Mouse (Mus musculus) cerebellum, adult 8-10 months (tissue): ENCODE results near the gene Tenm4.

Source experiments
- DNase-seq: peaks from one replicate; pipeline ENCODE4 v3.0.0; 2022

The Tenm4 gene

DNA sequence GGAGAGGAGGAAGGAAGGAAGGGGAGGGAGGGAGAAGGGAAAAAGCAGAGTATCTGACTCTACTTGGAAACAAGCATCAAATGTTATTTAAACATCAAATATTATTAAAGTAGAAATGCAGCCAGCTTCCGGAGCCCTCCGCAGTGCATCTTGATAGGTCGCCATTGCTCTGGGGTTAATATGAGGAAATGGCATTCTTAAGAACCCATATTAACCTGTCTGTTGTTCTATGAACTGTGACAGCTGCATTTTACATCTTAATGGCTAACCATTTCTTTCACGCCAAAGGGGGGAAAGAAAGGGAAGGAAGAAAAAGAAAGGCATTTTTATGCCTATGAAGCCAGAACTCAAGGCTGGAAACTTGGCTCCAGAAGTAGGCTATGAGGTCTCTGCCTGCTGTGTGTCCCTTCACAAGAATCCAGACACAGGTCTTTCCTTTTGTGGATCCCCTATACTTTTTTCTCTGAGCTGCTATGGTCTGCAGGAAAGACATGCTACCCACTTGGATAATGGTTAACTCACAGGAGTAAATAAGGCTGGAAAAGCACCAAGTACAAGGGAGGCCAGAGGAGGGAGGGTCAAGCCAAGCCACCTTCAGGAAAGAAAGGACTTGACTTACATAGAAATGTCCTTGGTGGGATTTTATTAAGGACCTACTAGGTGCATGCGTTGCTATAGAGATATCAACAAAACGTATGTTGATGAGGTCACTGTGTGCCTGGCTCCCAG lies 318.5 kb downstream of the Tenm4 start:
- DNase-seq = no peak

GRCm38 (mm10) chr7:96491896-96492295 lies 320.9 kb downstream of the Tenm4 start:
- DNase-seq = no peak

DNA sequence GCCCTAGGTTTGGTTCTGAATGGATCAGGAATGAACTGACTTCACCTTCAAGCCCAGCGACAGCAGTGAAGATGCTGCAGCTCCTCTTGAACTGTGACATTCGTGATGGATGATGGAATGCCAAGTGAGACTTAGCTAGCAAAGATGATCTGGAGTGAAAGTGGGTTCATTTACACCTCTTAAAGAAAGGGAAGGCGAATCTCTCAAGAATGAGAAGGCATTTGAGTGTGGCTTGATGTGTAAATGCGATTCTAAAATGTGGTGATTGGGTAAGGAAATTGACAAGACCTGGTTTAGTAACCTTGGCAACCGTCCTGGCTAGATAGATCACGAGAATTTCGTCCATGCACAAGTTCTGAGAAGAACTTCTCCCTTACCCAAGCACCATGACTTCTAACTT lies 321.6 kb downstream of the Tenm4 start:
- DNase-seq = no peak

GRCm38 (mm10) chr7:96494057-96494456 lies 323.0 kb downstream of the Tenm4 start:
- no peak for DNase-seq

GRCm38 (mm10) chr7:96500108-96500507 lies 329.1 kb downstream of the Tenm4 start:
- DNase-seq = no peak

GRCm38 (mm10) chr7:96500797-96501196 lies 329.8 kb downstream of the Tenm4 start:
- DNase-seq = no peak

DNA sequence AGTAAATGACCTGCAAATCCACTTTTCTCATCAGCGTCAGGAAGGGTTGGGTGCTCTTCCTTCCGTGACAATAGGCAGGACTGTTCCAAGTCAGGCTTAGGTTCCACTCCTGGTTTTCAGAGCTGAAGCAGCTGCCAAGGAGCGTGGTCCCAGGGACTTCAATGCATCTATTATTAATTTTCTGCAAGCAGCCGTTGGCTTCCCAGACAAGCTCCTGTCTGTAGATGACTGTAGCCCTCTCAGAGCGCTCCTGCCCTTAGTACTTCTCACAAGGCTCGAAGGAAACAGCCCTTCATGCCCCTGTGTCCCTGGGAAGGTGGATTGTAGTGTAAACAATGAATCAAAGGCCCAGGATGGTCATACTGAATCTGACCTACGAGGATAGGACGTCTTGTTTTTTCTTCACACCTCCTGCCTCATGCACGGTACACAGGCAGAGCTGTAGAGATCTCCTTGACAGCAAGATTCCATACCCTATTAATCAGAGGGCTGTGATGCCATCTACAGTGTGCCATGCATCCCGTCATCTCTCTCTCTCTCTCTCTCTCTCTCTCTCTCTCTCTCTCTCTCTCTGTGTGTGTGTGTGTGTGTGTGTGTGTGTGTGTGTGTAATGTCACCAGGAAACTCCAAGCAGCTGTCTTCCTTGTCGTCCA lies 331.4 kb downstream of the Tenm4 start:
- no peak for DNase-seq

DNA sequence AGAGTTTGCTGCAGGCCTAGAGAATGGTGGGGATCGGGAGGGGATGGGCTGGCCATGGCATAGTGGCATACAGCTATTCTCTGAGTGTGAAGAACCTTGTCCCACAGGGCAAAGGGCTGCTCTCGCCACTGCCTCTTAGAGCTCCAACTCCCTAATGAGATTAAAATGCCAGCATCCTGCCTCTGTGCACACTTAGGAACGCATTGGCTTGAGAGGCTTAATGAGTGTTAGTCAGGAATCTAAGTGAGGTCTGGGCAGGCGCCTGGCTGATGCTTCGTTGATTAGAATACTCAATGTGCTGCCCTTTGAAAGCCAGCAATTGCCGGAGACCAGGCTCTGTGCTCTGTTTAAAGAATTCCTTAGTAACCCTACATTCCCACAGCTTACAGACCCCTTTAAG lies 334.5 kb downstream of the Tenm4 start:
- DNase-seq = no peak

DNA sequence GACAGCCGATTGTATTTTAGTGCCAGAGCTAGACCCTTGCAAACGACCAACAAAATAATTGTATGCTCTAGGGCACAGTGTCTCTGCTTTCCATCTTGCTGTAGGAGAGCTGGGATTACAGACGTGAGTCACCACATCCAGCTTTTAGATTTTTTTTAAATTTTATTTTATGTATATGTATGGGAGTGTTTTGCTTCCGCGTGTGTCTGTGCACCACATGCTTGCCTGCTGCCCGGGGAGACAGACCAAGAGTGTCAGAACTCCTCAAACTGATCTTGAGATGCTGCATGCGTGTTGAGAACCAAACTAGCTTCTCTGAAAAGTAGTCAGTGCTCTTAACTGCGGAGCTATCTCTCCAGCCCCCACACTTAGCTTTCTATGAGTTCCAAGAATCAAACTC lies 336.0 kb downstream of the Tenm4 start:
- DNase-seq = no peak

DNA sequence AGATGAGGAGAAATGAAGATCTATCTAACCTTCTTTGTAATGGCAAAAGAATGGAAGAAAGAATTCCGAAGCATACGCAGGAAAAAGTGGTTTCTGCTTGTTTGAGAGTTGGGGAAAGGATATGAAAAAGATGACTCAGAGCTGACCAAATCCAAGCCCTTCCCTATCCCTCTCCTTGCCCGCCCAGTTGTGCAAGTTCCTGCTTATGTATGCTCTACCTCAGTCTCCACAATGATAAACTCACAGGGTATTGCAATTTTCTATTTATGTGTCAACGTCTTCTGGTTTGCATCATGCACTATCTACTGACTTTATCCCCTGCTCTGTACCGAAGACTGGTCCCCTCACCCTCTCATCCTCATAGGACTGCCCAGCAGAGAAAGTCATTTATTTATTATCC lies 339.4 kb downstream of the Tenm4 start:
- DNase-seq = no peak

DNA sequence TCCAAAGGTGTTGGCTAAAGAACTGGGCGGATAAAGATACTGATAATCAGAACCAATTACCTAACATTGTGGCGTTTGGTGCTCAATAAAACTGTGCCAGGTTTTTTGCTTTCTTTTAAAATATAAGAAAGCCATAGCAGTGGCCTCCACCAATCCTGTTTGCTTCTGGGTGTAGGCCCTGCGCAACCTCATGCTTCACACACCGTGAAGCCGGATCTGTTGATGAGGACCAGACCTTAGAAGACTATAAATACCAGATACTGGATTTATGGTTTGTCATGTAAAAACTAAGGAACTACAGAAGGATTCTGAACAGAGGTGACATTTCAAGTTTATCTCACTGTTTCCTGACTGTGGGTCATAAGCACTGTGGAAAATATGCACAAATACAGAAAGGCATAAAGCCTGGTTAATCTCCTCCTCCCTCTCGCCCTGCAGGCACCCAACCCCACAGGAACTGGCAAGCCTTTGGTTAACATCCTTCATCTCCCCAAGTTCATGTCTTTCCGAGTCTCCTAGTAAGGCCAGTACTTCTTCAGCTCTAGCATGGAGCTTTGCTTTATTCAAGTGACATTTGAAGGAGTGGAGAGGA lies 340.1 kb downstream of the Tenm4 start:
- DNase-seq = no peak

DNA sequence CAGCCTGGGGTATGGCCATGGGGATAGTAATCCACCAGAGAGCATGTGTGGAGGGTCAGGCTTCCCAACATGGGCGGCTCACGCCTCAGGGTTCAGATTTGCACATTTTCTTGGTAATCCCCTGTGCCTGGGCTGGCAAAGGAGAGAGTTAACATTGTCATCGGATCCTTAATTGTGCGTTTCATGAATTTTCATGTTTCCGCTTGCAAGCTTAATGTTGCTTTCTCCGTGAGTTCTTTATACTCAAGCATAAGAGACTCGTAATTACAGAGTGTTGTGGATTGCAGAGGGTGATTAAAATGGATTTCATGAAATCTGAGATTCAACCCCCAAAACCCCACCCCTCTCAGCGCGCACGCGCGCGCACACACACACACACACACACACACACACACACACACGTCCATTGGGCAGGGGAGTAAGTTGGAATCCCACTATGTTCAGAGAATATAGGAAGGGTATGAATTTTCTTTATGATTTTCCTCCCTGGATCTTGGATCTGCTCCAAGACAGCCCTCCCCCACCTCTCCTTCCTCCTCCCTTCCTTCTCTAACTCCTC lies 341.0 kb downstream of the Tenm4 start:
- no peak for DNase-seq

GRCm38 (mm10) chr7:96519216-96519615 lies 348.2 kb downstream of the Tenm4 start:
- DNase-seq = peak; percentile 44

DNA sequence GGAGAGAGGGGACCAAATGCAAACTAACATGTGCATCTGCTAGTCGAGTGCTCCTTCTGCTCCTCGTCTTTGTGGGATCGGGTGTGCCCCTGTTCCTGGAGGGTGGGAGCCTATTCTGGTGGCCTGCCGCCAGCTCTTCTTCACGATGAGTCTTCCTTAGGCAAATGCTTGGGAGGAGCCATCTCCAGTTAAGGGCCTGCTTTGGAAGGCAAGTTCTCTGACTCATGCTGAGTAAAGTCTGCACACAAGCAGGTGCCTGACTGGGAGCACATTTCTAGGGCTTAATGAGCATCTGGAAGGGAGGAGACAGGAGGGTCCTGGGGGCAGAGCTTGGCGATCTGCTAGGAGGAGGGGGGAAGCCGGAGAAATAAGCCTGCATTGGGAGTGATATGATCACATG lies 350.9 kb downstream of the Tenm4 start:
- no peak for DNase-seq

- DNase-seq = no peak
Measured at GRCm38 (mm10) chr7:96523673-96524072, 352.6 kb downstream of the Tenm4 start.

- no peak for DNase-seq
Measured at GRCm38 (mm10) chr7:96524486-96525205, 353.6 kb downstream of the Tenm4 start.

GRCm38 (mm10) chr7:96525344-96525743 lies 354.3 kb downstream of the Tenm4 start:
- no peak for DNase-seq

- peak; percentile 33 for DNase-seq
Measured at GRCm38 (mm10) chr7:96530571-96531426, 359.8 kb downstream of the Tenm4 start.

DNA sequence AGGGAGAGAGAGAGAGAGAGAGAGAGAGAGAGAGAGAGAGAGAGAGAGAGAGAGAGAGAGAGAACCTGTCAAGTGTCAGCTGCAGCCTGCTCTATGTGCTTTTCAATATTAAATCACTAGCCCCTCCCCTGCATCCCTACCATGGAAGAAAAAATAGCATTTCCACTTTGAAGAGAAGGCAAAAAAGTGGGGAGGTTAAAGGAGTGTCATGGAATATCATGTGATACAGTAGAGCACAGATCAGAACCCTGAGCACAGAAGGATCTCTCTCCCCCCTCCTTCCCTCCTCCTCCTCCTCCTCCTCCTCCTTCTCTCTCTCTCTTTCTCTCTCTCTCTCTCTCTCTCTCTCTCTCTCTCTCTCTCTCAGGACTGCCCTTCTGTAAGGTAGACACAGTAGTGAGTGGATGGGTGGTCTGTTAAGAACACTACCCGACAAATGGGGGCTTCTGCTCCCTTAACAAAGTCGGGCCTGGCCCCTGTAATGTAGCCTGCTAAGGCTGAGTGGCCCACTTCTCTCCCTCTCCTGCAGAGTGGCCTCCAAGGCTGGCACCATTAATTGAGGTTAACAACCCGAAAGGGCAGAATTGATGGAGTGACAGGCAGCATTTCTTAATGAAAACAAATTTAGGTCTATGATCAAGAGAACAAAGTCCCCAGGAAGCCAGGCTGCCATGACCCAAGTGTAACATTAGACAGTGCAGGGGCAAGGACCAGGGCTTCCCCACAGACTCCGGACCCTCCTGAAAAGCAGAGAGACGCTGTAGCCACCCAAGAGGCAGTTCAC lies 361.1 kb downstream of the Tenm4 start:
- DNase-seq = no peak

DNA sequence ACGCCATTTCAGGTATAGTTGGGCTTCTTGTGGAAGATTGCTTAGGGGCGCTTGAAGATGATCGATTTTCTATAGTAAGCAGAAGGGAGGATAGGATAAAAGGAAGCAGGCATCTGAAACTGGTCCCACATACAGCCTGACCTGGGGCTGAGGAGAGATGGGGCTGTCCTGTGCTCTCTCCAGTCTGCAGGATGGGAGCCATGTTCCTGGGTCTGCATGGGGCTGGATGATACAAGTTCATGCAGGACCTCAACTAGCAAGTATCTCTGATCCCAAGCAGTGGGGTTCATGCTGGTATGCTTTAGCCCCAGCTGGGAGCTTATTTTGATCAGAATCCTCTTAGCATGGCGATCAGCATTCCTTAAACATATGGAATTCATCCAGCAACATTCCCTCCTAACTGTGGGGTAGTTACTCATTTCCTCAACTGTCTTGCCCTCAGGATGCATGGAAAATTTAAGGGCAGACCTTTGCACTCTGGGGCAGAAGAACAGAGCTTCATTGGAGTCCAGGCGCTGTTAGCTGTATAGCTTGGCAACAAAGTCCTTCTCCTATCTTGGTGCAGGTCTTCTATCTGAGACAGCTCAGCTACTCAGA lies 361.9 kb downstream of the Tenm4 start:
- DNase-seq = no peak

DNA sequence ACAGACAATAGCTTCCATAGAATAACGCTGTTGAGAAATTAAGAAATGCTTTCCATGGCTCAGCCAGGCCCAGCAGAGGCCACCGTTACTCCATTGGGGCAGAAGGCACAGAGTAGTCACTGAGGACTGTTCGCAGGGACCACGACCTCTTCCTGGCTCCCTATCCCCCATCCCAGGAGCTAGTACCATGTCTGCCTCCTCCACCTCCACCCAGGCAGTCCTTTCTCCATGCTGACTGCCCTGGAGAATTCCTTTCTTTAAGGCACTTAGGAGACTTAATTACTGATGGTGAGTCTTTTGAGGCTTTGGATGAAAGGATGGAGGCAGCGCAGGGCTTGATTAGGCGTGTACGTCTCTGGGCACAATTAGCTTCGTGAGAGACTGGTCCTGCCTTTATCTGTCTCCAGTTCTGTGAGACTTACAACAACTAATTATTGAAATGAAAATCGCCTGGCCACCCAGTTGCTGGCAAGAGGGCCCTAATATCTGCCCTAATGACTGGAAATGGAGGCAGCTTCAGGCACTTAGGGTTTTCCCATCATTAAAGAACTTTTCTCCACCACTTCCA lies 365.4 kb downstream of the Tenm4 start:
- no peak for DNase-seq
